Mouse (Mus musculus) hindbrain, embryonic 12.5 days (tissue): ENCODE data around the gene Ppm1e. TPM values are rescaled to one million over a fixed set of nuclear protein-coding genes. Genes with fewer than 3 reads are reported as not detected.

Experiments
- ATAC-seq: fragments of 200-750 bp; cut with Nextera tagmentation; 2 replicates; pipeline ENCODE4 v1.8.0; 2017; ENCODE audit warnings: moderate TSS enrichment; ENCODE audit not compliant: low FRiP score
- H3K27ac ChIP-seq: fragments of 300-500 bp; sonication (generic); 2 replicates; pipeline ENCODE4 v1.5.1; 2016; ENCODE audit warnings: mild to moderate bottlenecking
- H3K27me3 ChIP-seq: fragments of 300-500 bp; sonication (generic); 2 replicates; pipeline ENCODE4 v1.6.1; 2016; ENCODE audit warnings: mild to moderate bottlenecking
- H3K36me3 ChIP-seq: fragments of 300-500 bp; sonication (generic); 2 replicates; pipeline ENCODE4 v1.6.1; 2016; ENCODE audit warnings: mild to moderate bottlenecking
- H3K4me1 ChIP-seq: fragments of 300-500 bp; sonication (generic); 2 replicates; pipeline ENCODE4 v1.6.1; 2016
- H3K4me2 ChIP-seq: fragments of 300-500 bp; sonication (generic); replicated peaks from 2 replicates; pipeline ENCODE4 v1.6.1; 2016; ENCODE audit warnings: mild to moderate bottlenecking
- H3K4me3 ChIP-seq: fragments of 300-500 bp; sonication (generic); 2 replicates; pipeline ENCODE4 v1.5.1; 2016; ENCODE audit warnings: mild to moderate bottlenecking
- H3K9ac ChIP-seq: fragments of 300-500 bp; sonication (generic); 2 replicates; pipeline ENCODE4 v1.6.1; 2016; ENCODE audit warnings: mild to moderate bottlenecking, moderate library complexity
- H3K9me3 ChIP-seq: fragments of 300-500 bp; sonication (generic); replicated peaks from 2 replicates; pipeline ENCODE4 v1.6.1; 2016; ENCODE audit warnings: mild to moderate bottlenecking
- WGBS: fragments of 180-500 bp; shearing (Covaris S2); methylation state at CpG from one replicate; pipeline ENCODE4 v1.1.7; 2016; 5-methylcytosine and 5-hydroxymethylcytosine counted together
- polyA plus RNA-seq: library from polyadenylated mRNA; unstranded; fragments of >200 nt; fragmentation: Nextera tagmentation; extraction: Ambion mirVana; gene quantifications from 2 replicates; pipeline ENCODE4 v1.2.1, GENCODE M21; 2016

Ppm1e gene
- polyA plus RNA-seq, result 21.3 and 22.9 TPM in 2 replicates

DNA sequence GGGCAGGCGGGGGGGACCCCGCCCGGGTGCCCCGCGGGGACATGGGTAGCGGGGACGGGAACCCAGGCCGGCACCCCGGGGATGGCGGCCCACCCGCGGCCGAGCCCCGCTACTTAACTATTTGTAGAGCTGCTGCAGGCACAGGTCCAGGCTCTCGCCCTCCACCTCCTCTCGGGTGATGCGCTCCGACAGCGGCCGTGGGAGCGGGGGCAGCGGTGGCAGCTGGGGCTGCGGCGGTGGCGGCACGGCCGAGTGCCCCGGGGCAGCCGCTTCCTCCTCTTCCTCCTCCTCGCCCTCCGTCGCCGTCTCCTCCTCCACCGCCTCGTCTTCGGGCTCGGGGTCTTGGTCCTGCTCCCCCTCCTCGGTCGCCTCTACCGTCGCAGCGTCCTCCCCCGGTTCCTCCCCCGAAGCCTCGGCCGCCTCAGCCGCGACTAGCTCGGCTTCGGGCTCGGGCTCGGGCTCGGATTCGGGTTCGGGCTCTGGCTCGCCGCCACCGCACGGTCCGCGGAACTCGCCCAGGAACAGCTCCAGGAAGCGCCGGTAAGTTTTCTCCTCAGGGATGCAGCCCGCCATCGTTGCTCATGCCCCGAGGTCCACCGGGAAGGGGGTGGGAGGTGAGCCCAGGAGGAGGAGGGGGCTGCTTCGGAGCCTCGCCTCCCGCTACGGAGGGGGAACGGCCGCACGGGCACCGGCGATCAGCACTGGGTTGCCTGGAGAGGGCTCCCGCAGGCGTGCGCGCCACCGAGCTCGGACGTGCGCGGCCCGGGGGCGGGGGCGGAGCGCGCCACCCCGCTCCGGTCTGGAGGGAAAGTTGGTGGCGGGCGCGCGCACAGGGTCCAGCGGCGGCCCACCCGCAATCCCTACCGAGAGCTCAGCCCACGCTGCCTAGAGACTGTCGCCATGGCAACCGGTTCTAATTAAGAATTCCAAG is at the start of gene Ppm1e:
Gene Ppm1e (minus strand): TSS at position 693 of the 931 bp plus-strand sequence.
- peak within 1 kb of the TSS; percentile 87 for H3K27ac ChIP-seq
- peak within 1 kb of the TSS; percentile 90 for H3K4me3 ChIP-seq
- H3K27me3 ChIP-seq, result no peaks in the 10 kb centered on the region
- peak within 1 kb of the TSS; percentile 86 for H3K9ac ChIP-seq
- H3K9me3 ChIP-seq, result no peaks in the 10 kb centered on the region
- ATAC-seq, result peak; percentile 97
- H3K4me2 ChIP-seq, result peak within 1 kb of the TSS; percentile 71
- WGBS, result under 1% methylated on average over 89 of the region's 104 CpGs
- no peaks in the 10 kb centered on the region for H3K4me1 ChIP-seq
- no peaks in the 10 kb centered on the region for H3K36me3 ChIP-seq

DNA sequence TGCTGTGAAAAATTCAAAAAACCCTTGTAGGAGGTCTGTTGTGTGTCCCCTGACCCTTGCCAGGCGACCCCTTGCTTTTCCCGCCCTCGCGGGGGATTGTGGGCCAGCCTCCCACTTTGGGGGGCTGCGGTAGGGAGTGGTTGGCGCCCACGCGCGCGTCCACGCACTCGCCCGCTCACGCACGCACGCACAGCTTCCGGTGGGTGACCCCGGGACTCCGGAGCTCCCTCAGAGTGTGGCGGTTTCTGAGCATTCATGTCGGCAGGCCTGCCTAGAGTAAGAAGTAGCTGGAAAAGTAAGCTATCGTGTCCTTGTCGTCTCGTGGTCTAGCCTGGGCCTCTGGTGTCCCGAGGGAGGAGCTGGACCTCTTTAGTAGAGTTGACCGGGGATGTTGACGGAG is 46.1 kb upstream of the Ppm1e start, which contains the start of the genes Rad51c and Tex14:
Gene Rad51c (minus strand): TSS at position 79 of the 400 bp plus-strand sequence.
Gene Tex14 (plus strand): TSS at position 190 of the 400 bp plus-strand sequence.
- H3K9ac ChIP-seq, result peak within 1 kb of the TSS; percentile 71
- peak; percentile 59 for ATAC-seq
- H3K4me2 ChIP-seq, result peak within 1 kb of the TSS; percentile 58
- H3K27ac ChIP-seq, result peak within 1 kb of the TSS; percentile 94
- H3K9me3 ChIP-seq, result no peaks in the 10 kb centered on the region
- H3K4me1 ChIP-seq, result peaks cover 5% of the 10 kb centered on the region
- no peaks in the 10 kb centered on the region for H3K27me3 ChIP-seq
- peak within 1 kb of the TSS; percentile 65 for H3K4me3 ChIP-seq
- 81% methylated on average over 27 of the region's 27 CpGs for WGBS
- H3K36me3 ChIP-seq, result 0 out of 2 replicates have a peak, but pooled peaks cover 5% of the 10 kb centered on the region

DNA sequence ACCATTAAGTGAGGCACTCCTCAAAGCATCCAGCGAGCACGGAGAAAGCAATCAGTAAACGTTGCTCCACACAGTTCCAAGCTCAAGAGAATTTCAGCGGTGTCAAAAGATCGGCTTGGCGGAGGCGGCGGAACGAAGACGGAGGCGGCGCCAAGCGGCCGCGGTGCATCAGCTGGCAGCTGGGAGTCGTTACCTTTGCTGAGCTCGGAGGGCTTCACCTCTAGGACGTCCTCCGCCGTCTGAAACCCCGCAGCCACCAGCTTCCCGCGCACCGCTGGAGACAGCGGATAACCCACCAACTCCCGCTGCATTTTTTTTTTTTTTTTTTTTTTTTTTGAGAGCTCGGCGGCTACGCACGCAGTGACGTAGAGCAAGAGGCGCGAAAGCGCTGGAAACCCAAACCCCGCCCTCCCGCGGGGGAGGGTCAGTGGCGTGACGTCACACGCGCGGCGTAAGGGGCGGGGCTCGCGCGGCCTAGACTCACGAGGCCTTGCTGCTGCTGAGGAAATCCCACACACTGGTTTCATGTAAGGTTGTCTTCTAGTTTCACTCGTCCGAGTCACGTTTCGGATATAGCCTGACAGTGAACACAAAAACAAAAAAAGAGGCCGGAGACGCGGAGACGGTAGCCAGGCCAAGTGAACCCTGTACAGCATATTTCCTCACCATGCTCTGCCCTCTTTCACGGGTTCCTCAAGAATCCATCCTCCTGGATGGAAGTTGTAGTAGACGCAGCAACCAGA is 45.5 kb upstream of the Ppm1e start:
- H3K4me3 ChIP-seq, result peak overlapping the region; percentile 65
- peak overlapping the region; percentile 71 for H3K9ac ChIP-seq
- peak; percentile 91 for ATAC-seq
- WGBS, result 2% methylated on average over 58 of the region's 58 CpGs
- H3K27me3 ChIP-seq, result no peaks in the 10 kb centered on the region
- H3K36me3 ChIP-seq, result 0 out of 2 replicates have a peak, but pooled peaks cover 5% of the 10 kb centered on the region
- H3K27ac ChIP-seq, result peak overlapping the region; percentile 94
- H3K4me2 ChIP-seq, result peak overlapping the region; percentile 58
- H3K9me3 ChIP-seq, result no peaks in the 10 kb centered on the region
- peaks cover 5% of the 10 kb centered on the region for H3K4me1 ChIP-seq

DNA sequence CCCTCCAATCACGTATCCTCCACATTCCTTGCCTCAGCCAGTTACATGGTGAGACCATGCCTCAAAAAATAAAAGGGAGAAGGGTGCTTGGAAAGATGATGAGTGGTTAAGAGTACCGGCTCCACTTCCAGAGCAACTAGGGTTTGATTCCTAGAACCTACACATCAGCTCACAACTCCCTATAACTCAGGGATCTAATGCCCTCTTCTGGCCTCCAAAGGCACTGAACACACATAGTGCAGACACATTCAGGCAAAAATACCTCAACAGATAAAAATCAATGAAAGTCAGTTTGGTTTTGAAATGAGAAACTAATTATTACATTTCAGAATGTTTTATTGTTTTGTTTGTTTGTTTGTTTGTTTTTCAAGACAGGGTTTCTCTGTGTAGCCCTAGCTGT is 39.6 kb upstream of the Ppm1e start:
- H3K36me3 ChIP-seq, result 0 out of 2 replicates have a peak, but pooled peaks cover 5% of the 10 kb centered on the region
- H3K9me3 ChIP-seq, result no peaks in the 10 kb centered on the region
- no peak overlapping the region for H3K9ac ChIP-seq
- H3K4me2 ChIP-seq, result no peak overlapping the region
- H3K27me3 ChIP-seq, result no peaks in the 10 kb centered on the region
- no peak overlapping the region for H3K27ac ChIP-seq
- 91% methylated on average over 2 of the region's 2 CpGs for WGBS
- H3K4me1 ChIP-seq, result no peaks in the 10 kb centered on the region
- no peak for ATAC-seq
- H3K4me3 ChIP-seq, result no peak overlapping the region

DNA sequence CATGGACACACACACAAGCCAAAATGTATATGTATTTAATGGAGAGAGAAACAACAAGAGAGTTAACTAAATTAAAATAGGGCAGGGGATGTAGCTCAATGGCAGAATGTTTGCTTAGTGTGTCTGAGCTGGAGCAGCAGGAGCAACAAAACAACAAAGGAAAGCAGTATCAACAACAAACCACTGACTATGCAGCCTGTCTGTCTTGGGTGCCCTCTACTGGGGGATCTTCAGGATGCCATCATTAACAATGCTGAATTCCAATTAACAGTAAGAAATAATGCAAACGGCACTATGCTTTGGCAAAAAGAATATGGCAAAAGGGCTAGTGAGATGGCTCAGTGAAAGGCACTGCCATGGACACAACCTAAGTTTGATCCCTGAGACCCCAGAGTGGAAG is 35.0 kb upstream of the Ppm1e start:
- Histone ChIP-seq H3K36me3 (peaks cover 9% of the 10 kb centered on the region; the same call in 1 of the 2 replicates), H3K9me3 (no peaks in the 10 kb centered on the region), H3K4me3 (no peak overlapping the region), H3K4me1 (no peaks in the 10 kb centered on the region), H3K27me3 (no peaks in the 10 kb centered on the region), H3K9ac (no peak overlapping the region), H3K4me2 (no peak overlapping the region), H3K27ac (no peak overlapping the region)
- ATAC-seq, result no peak
- 58% methylated on average over 1 of the region's 1 CpGs for WGBS

DNA sequence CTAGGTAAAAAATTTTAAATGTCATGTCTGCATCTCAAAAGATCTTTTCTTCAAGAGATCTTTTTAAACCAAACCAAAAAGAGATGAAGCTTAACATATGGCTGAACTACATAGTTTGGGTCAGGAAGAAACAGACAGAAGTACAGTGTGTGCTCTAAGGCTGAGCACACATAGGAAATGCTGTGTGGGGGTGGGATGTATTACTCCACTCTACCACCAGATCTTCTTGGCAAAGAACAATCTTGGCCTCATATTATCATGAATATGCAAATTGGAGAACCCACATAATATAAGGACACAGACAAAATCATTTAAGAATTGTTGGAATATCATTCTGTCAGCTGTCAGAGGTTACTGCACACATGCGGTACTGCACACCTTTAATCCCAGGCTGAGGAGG is 26.9 kb upstream of the Ppm1e start:
- no peak overlapping the region for H3K4me2 ChIP-seq
- ATAC-seq, result no peak
- WGBS, result 100% methylated on average over 1 of the region's 1 CpGs
- no peaks in the 10 kb centered on the region for H3K4me1 ChIP-seq
- H3K27me3 ChIP-seq, result no peaks in the 10 kb centered on the region
- H3K27ac ChIP-seq, result no peak overlapping the region
- H3K36me3 ChIP-seq, result no peaks in the 10 kb centered on the region
- H3K9me3 ChIP-seq, result no peaks in the 10 kb centered on the region
- no peak overlapping the region for H3K9ac ChIP-seq
- no peak overlapping the region for H3K4me3 ChIP-seq

DNA sequence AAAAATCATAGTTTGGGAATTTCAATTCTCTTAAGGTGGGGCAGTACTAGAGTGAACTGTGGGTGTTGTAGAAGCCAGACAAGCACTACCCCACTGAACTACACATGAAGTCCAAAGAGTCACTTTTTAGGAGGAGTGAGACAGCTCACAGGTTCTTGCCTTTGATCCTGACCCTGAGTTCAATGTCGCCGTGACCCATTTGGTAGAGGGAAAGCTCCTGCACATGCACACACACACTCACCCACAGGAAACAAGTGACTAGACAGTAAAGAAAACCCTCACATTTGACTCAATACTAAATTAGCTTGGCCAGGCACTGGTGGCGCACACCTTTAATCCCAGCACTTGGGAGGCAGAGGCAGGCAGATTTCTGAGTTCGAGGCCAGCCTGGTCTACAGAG is 25.7 kb upstream of the Ppm1e start:
- H3K4me1 ChIP-seq, result no peaks in the 10 kb centered on the region
- no peak for ATAC-seq
- no peak overlapping the region for H3K4me3 ChIP-seq
- no peak overlapping the region for H3K27ac ChIP-seq
- H3K9me3 ChIP-seq, result no peaks in the 10 kb centered on the region
- 95% methylated on average over 4 of the region's 4 CpGs for WGBS
- H3K9ac ChIP-seq, result no peak overlapping the region
- no peaks in the 10 kb centered on the region for H3K27me3 ChIP-seq
- no peaks in the 10 kb centered on the region for H3K36me3 ChIP-seq
- no peak overlapping the region for H3K4me2 ChIP-seq

DNA sequence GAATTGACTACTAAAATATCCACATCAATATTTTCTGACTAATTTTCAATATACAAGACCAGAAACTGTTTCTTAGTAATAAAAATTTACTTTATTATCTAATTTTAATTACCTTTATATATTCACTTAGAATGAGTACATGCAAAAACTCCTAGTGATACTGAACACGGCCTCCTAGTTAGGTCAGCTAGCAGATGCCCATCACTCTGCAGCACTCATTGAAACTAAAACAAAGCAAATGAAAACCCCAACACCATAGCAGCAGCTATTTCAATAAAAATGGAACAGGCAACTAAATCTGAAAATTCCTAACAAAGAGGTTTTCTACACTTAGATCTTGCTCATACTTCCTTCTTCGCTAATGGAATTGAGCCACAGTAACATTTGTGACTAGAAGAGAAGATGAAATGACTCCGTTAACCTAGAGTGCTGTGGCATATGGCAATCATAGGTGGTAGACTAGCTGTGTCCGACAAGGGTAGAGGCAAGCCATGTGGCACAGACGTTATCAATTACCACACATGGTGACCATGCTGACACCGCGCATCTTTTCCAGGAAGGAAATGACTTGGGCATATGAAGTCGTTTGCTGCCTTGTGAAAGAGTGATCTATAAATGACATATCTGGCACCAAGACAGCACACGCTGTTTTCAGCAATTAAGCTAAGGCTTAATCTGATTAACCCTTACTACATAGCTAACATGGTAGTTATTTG is 9.2 kb upstream of the Ppm1e start:
- Histone ChIP-seq H3K4me1 (no peaks in the 10 kb centered on the region), H3K9me3 (no peaks in the 10 kb centered on the region), H3K9ac (no peak overlapping the region), H3K27me3 (no peaks in the 10 kb centered on the region), H3K36me3 (no peaks in the 10 kb centered on the region), H3K4me3 (no peak overlapping the region), H3K27ac (no peak overlapping the region), H3K4me2 (no peak overlapping the region)
- ATAC-seq, result no peak
- 68% methylated on average over 9 of the region's 9 CpGs for WGBS

DNA sequence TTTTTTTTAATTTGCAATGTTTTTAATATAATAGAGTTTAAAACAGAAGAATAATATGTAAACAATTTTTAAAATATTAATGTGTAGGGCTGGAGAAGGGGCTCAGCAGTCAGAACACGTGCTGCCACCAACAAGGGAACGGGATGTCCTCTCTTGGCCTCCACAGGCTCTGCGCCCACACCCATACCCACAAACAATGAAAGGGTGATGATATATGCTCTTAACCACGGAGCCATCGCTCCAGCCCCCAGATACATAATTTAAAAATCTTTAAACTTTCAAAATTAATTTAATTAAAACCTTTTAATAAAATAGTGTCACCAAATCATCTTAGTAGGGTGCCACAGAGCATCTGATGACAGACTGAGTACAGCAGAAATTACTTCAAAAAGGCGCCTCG is 8.2 kb upstream of the Ppm1e start:
- no peak overlapping the region for H3K4me2 ChIP-seq
- H3K4me1 ChIP-seq, result no peaks in the 10 kb centered on the region
- no peaks in the 10 kb centered on the region for H3K36me3 ChIP-seq
- H3K27me3 ChIP-seq, result no peaks in the 10 kb centered on the region
- no peak overlapping the region for H3K4me3 ChIP-seq
- no peak overlapping the region for H3K9ac ChIP-seq
- no peak for ATAC-seq
- H3K9me3 ChIP-seq, result no peaks in the 10 kb centered on the region
- no peak overlapping the region for H3K27ac ChIP-seq
- 89% methylated on average over 7 of the region's 7 CpGs for WGBS

DNA sequence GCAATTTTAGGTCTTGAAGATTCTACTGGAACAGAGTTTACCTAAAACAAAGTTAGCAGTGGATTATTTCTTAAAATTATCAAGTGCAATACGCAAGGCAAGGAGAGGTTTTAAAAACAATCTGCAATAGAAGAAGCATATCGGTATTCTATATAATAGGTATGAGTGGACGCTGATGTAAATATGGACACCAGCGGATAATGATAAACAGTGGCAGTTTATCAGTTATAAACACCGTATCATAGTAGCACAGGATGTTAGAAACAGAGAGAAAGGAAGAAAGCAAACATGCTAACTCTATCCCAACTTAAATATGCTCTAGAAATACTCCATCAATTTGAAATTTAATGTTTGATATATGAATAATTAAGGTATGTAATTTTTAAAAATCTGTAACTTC is 6.3 kb upstream of the Ppm1e start:
- ATAC-seq, result no peak
- Histone ChIP-seq H3K9me3 (no peaks in the 10 kb centered on the region), H3K27ac (no peak overlapping the region), H3K36me3 (no peaks in the 10 kb centered on the region), H3K27me3 (no peaks in the 10 kb centered on the region), H3K4me3 (no peak overlapping the region), H3K9ac (no peak overlapping the region), H3K4me2 (no peak overlapping the region), H3K4me1 (no peaks in the 10 kb centered on the region)
- 90% methylated on average over 5 of the region's 5 CpGs for WGBS

DNA sequence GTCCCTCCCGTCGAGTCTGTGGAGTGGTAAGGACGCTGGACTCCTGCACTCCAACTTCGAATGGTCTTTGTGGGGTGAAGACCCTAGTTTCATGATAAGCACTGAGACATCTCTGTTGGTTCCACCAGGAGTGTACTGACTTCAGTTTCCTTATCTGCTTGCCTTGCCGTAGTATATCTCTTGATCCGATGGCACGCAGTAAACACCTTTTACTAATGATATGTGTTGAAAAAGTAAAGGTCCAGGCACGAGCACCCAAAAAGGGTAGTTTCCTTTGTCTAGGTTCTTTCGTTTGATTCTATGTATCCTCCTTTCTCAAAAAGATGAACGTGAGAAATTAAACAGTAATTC is 414 bp upstream of the Ppm1e start:
- Histone ChIP-seq H3K4me2 (peak overlapping the region; percentile 71), H3K36me3 (no peaks in the 10 kb centered on the region), H3K4me1 (no peaks in the 10 kb centered on the region), H3K9ac (no peak overlapping the region), H3K27ac (0 out of 2 replicates have a peak overlapping the region, but pooled peaks have one; percentile 25), H3K4me3 (peak overlapping the region; percentile 90), H3K27me3 (no peaks in the 10 kb centered on the region), H3K9me3 (no peaks in the 10 kb centered on the region)
- 16% methylated on average over 10 of the region's 10 CpGs for WGBS
- no peak for ATAC-seq
